Mouse (Mus musculus) midbrain, embryonic 10.5 days (tissue): ENCODE data around the gene Fam219a. TPM values are rescaled to one million over a fixed set of nuclear protein-coding genes. Genes with fewer than 3 reads are reported as not detected.
A peak's percentile ranks its signal among the peaks of the same experiment; 100 is the strongest.

Experiments
- DNase-seq: peaks from one replicate; pipeline ENCODE4 v3.0.0-alpha.2; 2017; ENCODE audit warnings: low spot score
- H3K27ac ChIP-seq: fragments of 300-500 bp; sonication (generic); replicated peaks from 2 replicates; pipeline ENCODE4 v1.5.1; 2016; ENCODE audit warnings: mild to moderate bottlenecking
- H3K27me3 ChIP-seq: fragments of 300-500 bp; sonication (generic); 2 replicates; pipeline ENCODE4 v1.6.1; 2016; ENCODE audit warnings: low read depth, mild to moderate bottlenecking; ENCODE audit not compliant: poor library complexity, severe bottlenecking
- H3K36me3 ChIP-seq: fragments of 300-500 bp; sonication (generic); 2 replicates; pipeline ENCODE4 v1.6.1; 2016; ENCODE audit warnings: mild to moderate bottlenecking, moderate library complexity
- H3K4me1 ChIP-seq: fragments of 300-500 bp; sonication (generic); 2 replicates; pipeline ENCODE4 v1.6.1; 2016
- H3K4me3 ChIP-seq: fragments of 300-500 bp; sonication (generic); 2 replicates; pipeline ENCODE4 v1.5.1; 2016; ENCODE audit warnings: mild to moderate bottlenecking, moderate library complexity
- H3K9me3 ChIP-seq: fragments of 300-500 bp; sonication (generic); replicated peaks from 2 replicates; pipeline ENCODE4 v1.6.1; 2016; ENCODE audit warnings: mild to moderate bottlenecking
- WGBS: fragments of 180-500 bp; shearing (Covaris S2); methylation state at CpG from one replicate; pipeline ENCODE4 v1.1.7; 2016; 5-methylcytosine and 5-hydroxymethylcytosine counted together
- polyA plus RNA-seq: library from polyadenylated mRNA; unstranded; fragments of >200 nt; fragmentation: Nextera tagmentation; extraction: Ambion mirVana; gene quantifications from 2 replicates; pipeline ENCODE4 v1.2.1, GENCODE M21; 2016

The Fam219a gene
- polyA plus RNA-seq, 1 experiment from 2014 or later = 4.1 TPM

GRCm38 (mm10) chr4:41498921-41499391, 70.4 kb downstream of the Fam219a start:
- Histone ChIP-seq H3K27ac (no peak overlapping the region), H3K27me3 (peaks cover 89% of the 10 kb centered on the region), H3K4me3 (peak overlapping the region; percentile 51), H3K4me1 (peaks cover 44% of the 10 kb centered on the region), H3K9me3 (no peaks in the 10 kb centered on the region), H3K36me3 (peaks cover 14% of the 10 kb centered on the region)
- DNase-seq = peak; percentile 55
- WGBS = 1% methylated on average over 43 of the region's 43 CpGs

- Histone ChIP-seq H3K27ac (peak overlapping the region; percentile 50; the same call in 1 of the 2 replicates), H3K27me3 (peaks cover 95% of the 10 kb centered on the region), H3K36me3 (peaks cover 14% of the 10 kb centered on the region), H3K9me3 (no peaks in the 10 kb centered on the region), H3K4me3 (peak overlapping the region; percentile 51), H3K4me1 (peaks cover 42% of the 10 kb centered on the region)
- WGBS = 6% methylated on average over 72 of the region's 72 CpGs
- peak; percentile 38 for DNase-seq
Measured at GRCm38 (mm10) chr4:41497995-41498845, 71.1 kb downstream of the Fam219a start.

GRCm38 (mm10) chr4:41497579-41497978, 71.8 kb downstream of the Fam219a start:
- H3K27ac ChIP-seq = peak overlapping the region; percentile 50; the same call in 1 of the 2 replicates
- 1% methylated on average over 34 of the region's 34 CpGs for WGBS

GRCm38 (mm10) chr4:41497046-41497445, 72.3 kb downstream of the Fam219a start:
- Histone ChIP-seq H3K4me3 (peak overlapping the region; percentile 51; the same call in 1 of the 2 replicates), H3K9me3 (no peaks in the 10 kb centered on the region), H3K27me3 (peaks cover 86% of the 10 kb centered on the region), H3K27ac (no peak overlapping the region), H3K36me3 (peaks cover 14% of the 10 kb centered on the region), H3K4me1 (peaks cover 30% of the 10 kb centered on the region)
- no peak for DNase-seq
- WGBS = 32% methylated on average over 5 of the region's 5 CpGs

More at GRCm38 (mm10) chr4:41497579-41497978, 71.8 kb downstream of the Fam219a start:
- peak; percentile 71 for DNase-seq
- Histone ChIP-seq H3K4me3 (peak overlapping the region; percentile 51), H3K36me3 (peaks cover 14% of the 10 kb centered on the region), H3K9me3 (no peaks in the 10 kb centered on the region), H3K27me3 (peaks cover 92% of the 10 kb centered on the region), H3K4me1 (peaks cover 36% of the 10 kb centered on the region)

GRCm38 (mm10) chr4:41495850-41496249, 73.5 kb downstream of the Fam219a start:
- H3K27me3 ChIP-seq = peaks cover 74% of the 10 kb centered on the region
- no peaks in the 10 kb centered on the region for H3K9me3 ChIP-seq
- peaks cover 25% of the 10 kb centered on the region for H3K4me1 ChIP-seq
- 92% methylated on average over 11 of the region's 11 CpGs for WGBS
- H3K36me3 ChIP-seq = peaks cover 14% of the 10 kb centered on the region
- no peak overlapping the region for H3K27ac ChIP-seq
- DNase-seq = no peak
- H3K4me3 ChIP-seq = no peak overlapping the region

- peaks cover 67% of the 10 kb centered on the region for H3K27me3 ChIP-seq
- H3K4me1 ChIP-seq = peaks cover 25% of the 10 kb centered on the region
- no peak overlapping the region for H3K4me3 ChIP-seq
- H3K36me3 ChIP-seq = peaks cover 14% of the 10 kb centered on the region
- H3K27ac ChIP-seq = no peak overlapping the region
- no peaks in the 10 kb centered on the region for H3K9me3 ChIP-seq
- WGBS = 78% methylated on average over 4 of the region's 4 CpGs
- no peak for DNase-seq
Measured at GRCm38 (mm10) chr4:41495076-41495475, 74.3 kb downstream of the Fam219a start.

- Histone ChIP-seq H3K27ac (no peak overlapping the region), H3K27me3 (peaks cover 60% of the 10 kb centered on the region), H3K36me3 (peaks cover 14% of the 10 kb centered on the region), H3K9me3 (no peaks in the 10 kb centered on the region), H3K4me3 (no peak overlapping the region), H3K4me1 (peaks cover 24% of the 10 kb centered on the region)
- no peak for DNase-seq
- WGBS = 65% methylated on average over 3 of the region's 3 CpGs
Measured at GRCm38 (mm10) chr4:41494378-41494777, 75.0 kb downstream of the Fam219a start.

GRCm38 (mm10) chr4:41493464-41494116, 75.7 kb downstream of the Fam219a start:
- Histone ChIP-seq H3K9me3 (no peaks in the 10 kb centered on the region), H3K4me1 (peaks cover 16% of the 10 kb centered on the region), H3K4me3 (no peak overlapping the region), H3K27ac (no peak overlapping the region), H3K36me3 (peaks cover 14% of the 10 kb centered on the region), H3K27me3 (peaks cover 52% of the 10 kb centered on the region)
- no peak for DNase-seq
- 81% methylated on average over 3 of the region's 3 CpGs for WGBS

- H3K4me3 ChIP-seq = no peak overlapping the region
- no peak overlapping the region for H3K27ac ChIP-seq
- no peak for DNase-seq
- no peaks in the 10 kb centered on the region for H3K9me3 ChIP-seq
- peaks cover 45% of the 10 kb centered on the region for H3K27me3 ChIP-seq
- peaks cover 10% of the 10 kb centered on the region for H3K4me1 ChIP-seq
- H3K36me3 ChIP-seq = peaks cover 14% of the 10 kb centered on the region
- WGBS = 76% methylated on average over 7 of the region's 7 CpGs
Measured at GRCm38 (mm10) chr4:41492951-41493350, 76.4 kb downstream of the Fam219a start.

GRCm38 (mm10) chr4:41481601-41482017, 87.7 kb downstream of the Fam219a start:
- Histone ChIP-seq H3K4me1 (0 out of 2 replicates have a peak, but pooled peaks cover 4% of the 10 kb centered on the region), H3K27me3 (no peaks in the 10 kb centered on the region), H3K27ac (no peak overlapping the region), H3K36me3 (peaks cover 43% of the 10 kb centered on the region), H3K9me3 (no peaks in the 10 kb centered on the region; the same call in 1 of the 2 replicates), H3K4me3 (no peak overlapping the region)
- no peak for DNase-seq
- 65% methylated on average over 6 of the region's 6 CpGs for WGBS

- H3K9me3 ChIP-seq = no peaks in the 10 kb centered on the region
- no peak for DNase-seq
- 0 out of 2 replicates have a peak, but pooled peaks cover 4% of the 10 kb centered on the region for H3K4me1 ChIP-seq
- no peaks in the 10 kb centered on the region for H3K27me3 ChIP-seq
- H3K4me3 ChIP-seq = no peak overlapping the region
- WGBS = 88% methylated on average over 8 of the region's 8 CpGs
- no peak overlapping the region for H3K27ac ChIP-seq
- peaks cover 43% of the 10 kb centered on the region for H3K36me3 ChIP-seq
Measured at GRCm38 (mm10) chr4:41480254-41480653, 89.1 kb downstream of the Fam219a start.

GRCm38 (mm10) chr4:41479456-41479804, 89.9 kb downstream of the Fam219a start:
- WGBS = 85% methylated on average over 1 of the region's 1 CpGs
- H3K27me3 ChIP-seq = no peaks in the 10 kb centered on the region
- DNase-seq = no peak
- peaks cover 43% of the 10 kb centered on the region for H3K36me3 ChIP-seq
- no peak overlapping the region for H3K4me3 ChIP-seq
- no peak overlapping the region for H3K27ac ChIP-seq
- H3K4me1 ChIP-seq = 0 out of 2 replicates have a peak, but pooled peaks cover 4% of the 10 kb centered on the region
- H3K9me3 ChIP-seq = no peaks in the 10 kb centered on the region
